Mouse (Mus musculus) embryonic facial prominence, embryonic 15.5 days (tissue): ENCODE results near the gene Baiap2l1. TPM values are rescaled to one million over a fixed set of nuclear protein-coding genes. Genes with fewer than 3 reads are reported as not detected.
"Not testable (repeated sequence)": the region's sequence is repeated elsewhere in the genome, so short reads cannot be mapped to it uniquely, and the experiment has no call there.

Experiments used
- ATAC-seq: fragments of 200-750 bp; cut with Nextera tagmentation; 2 replicates; pipeline ENCODE4 v1.8.0; 2017; ENCODE audit warnings: low read depth, moderate TSS enrichment; ENCODE audit not compliant: insufficient number of reproducible peaks, low FRiP score, low TSS enrichment
- H3K27ac ChIP-seq: fragments of 300-500 bp; sonication (generic); replicated peaks from 2 replicates; pipeline ENCODE4 v1.5.1; 2015; ENCODE audit warnings: mild to moderate bottlenecking, inconsistent platforms
- H3K27me3 ChIP-seq: fragments of 300-500 bp; sonication (generic); 2 replicates; pipeline ENCODE4 v1.6.1; 2015; ENCODE audit warnings: inconsistent platforms
- H3K36me3 ChIP-seq: fragments of 300-500 bp; sonication (generic); 2 replicates; pipeline ENCODE4 v1.6.1; 2015; ENCODE audit warnings: mild to moderate bottlenecking, inconsistent platforms
- H3K4me1 ChIP-seq: fragments of 300-500 bp; sonication (generic); 2 replicates; pipeline ENCODE4 v1.6.1; 2015; ENCODE audit warnings: inconsistent platforms
- H3K4me2 ChIP-seq: fragments of 300-500 bp; sonication (generic); replicated peaks from 2 replicates; pipeline ENCODE4 v1.6.1; 2015; ENCODE audit warnings: mild to moderate bottlenecking, inconsistent platforms
- H3K4me3 ChIP-seq: fragments of 300-500 bp; sonication (generic); replicated peaks from 2 replicates; pipeline ENCODE4 v1.5.1; 2015; ENCODE audit warnings: mild to moderate bottlenecking, inconsistent platforms
- H3K9ac ChIP-seq: fragments of 300-500 bp; sonication (generic); 2 replicates; pipeline ENCODE4 v1.6.1; 2015; ENCODE audit warnings: inconsistent platforms
- H3K9me3 ChIP-seq: fragments of 300-500 bp; sonication (generic); replicated peaks from 2 replicates; pipeline ENCODE4 v1.6.1; 2016; ENCODE audit warnings: inconsistent platforms
- WGBS: fragments of 180-500 bp; shearing (Covaris S2); methylation state at CpG from one replicate; pipeline ENCODE4 v1.1.7; 2015; 5-methylcytosine and 5-hydroxymethylcytosine counted together
- polyA plus RNA-seq: library from polyadenylated mRNA; unstranded; fragments of >200 nt; fragmentation: Nextera tagmentation; extraction: Ambion mirVana; gene quantifications from 2 replicates; pipeline ENCODE4 v1.2.1, GENCODE M21; 2015

The Baiap2l1 gene
- polyA plus RNA-seq, 1 experiment from 2014 or later, result 11.7 TPM

- Histone ChIP-seq H3K27me3 (no peaks in the 10 kb centered on the region), H3K4me2 (no peak overlapping the region), H3K9me3 (no peaks in the 10 kb centered on the region), H3K9ac (no peak overlapping the region), H3K4me1 (no peaks in the 10 kb centered on the region), H3K36me3 (no peaks in the 10 kb centered on the region), H3K4me3 (no peak overlapping the region), H3K27ac (no peak overlapping the region)
- WGBS, result 12% methylated on average over 6 of the region's 6 CpGs
- ATAC-seq, result peak; percentile 56; the same call in 1 of the 2 replicates
These were observed 13.1 kb upstream of the Baiap2l1 start for GRCm38 (mm10) chr5:144370986-144371385.

- Histone ChIP-seq H3K27ac (no peak overlapping the region; the same call in 1 of the 2 replicates), H3K4me3 (no peak overlapping the region), H3K9me3 (no peaks in the 10 kb centered on the region), H3K36me3 (no peaks in the 10 kb centered on the region), H3K27me3 (no peaks in the 10 kb centered on the region), H3K4me2 (no peak overlapping the region), H3K4me1 (no peaks in the 10 kb centered on the region), H3K9ac (no peak overlapping the region)
- no peak for ATAC-seq
- WGBS, result 66% methylated on average over 9 of the region's 9 CpGs
These were observed 10.8 kb upstream of the Baiap2l1 start for GRCm38 (mm10) chr5:144368661-144369205.

GRCm38 (mm10) chr5:144366551-144366950, 8.6 kb upstream of the Baiap2l1 start:
- ATAC-seq, H3K4me1 ChIP-seq, H3K27me3 ChIP-seq, H3K36me3 ChIP-seq, H3K4me3 ChIP-seq, H3K4me2 ChIP-seq, H3K9me3 ChIP-seq, H3K27ac ChIP-seq, H3K9ac ChIP-seq: not testable (repeated sequence)
- 75% methylated on average over 6 of the region's 6 CpGs for WGBS

GRCm38 (mm10) chr5:144364680-144365357, 6.9 kb upstream of the Baiap2l1 start:
- no peak for ATAC-seq
- no peaks in the 10 kb centered on the region for H3K9me3 ChIP-seq
- H3K9ac ChIP-seq, result no peak overlapping the region
- H3K27ac ChIP-seq, result no peak overlapping the region
- H3K4me3 ChIP-seq, result no peak overlapping the region
- 87% methylated on average over 11 of the region's 11 CpGs for WGBS
- no peaks in the 10 kb centered on the region for H3K36me3 ChIP-seq
- H3K4me2 ChIP-seq, result no peak overlapping the region
- H3K4me1 ChIP-seq, result no peaks in the 10 kb centered on the region
- H3K27me3 ChIP-seq, result no peaks in the 10 kb centered on the region

GRCm38 (mm10) chr5:144360346-144360745, 2.4 kb upstream of the Baiap2l1 start:
- no peak overlapping the region for H3K4me2 ChIP-seq
- H3K4me1 ChIP-seq, result peaks cover 10% of the 10 kb centered on the region
- no peaks in the 10 kb centered on the region for H3K36me3 ChIP-seq
- H3K9me3 ChIP-seq, result no peaks in the 10 kb centered on the region
- H3K4me3 ChIP-seq, result no peak overlapping the region
- H3K27me3 ChIP-seq, result no peaks in the 10 kb centered on the region
- H3K27ac ChIP-seq, result no peak overlapping the region
- H3K9ac ChIP-seq, result no peak overlapping the region
- WGBS, result 48% methylated on average over 6 of the region's 6 CpGs
- ATAC-seq, result no peak

GRCm38 (mm10) chr5:144359886-144360285, 2.0 kb upstream of the Baiap2l1 start:
- Histone ChIP-seq H3K27ac (no peak overlapping the region), H3K4me2 (no peak overlapping the region), H3K27me3 (no peaks in the 10 kb centered on the region), H3K9me3 (no peaks in the 10 kb centered on the region), H3K36me3 (no peaks in the 10 kb centered on the region), H3K4me1 (peaks cover 10% of the 10 kb centered on the region), H3K4me3 (no peak overlapping the region), H3K9ac (no peak overlapping the region)
- no peak for ATAC-seq
- 73% methylated on average over 6 of the region's 6 CpGs for WGBS

GRCm38 (mm10) chr5:144358592-144358917, 643 bp upstream of the Baiap2l1 start:
- H3K36me3 ChIP-seq, result no peaks in the 10 kb centered on the region
- no peak overlapping the region for H3K27ac ChIP-seq

GRCm38 (mm10) chr5:144357551-144357880, 396 bp downstream of the Baiap2l1 start:
- ATAC-seq, result no peak

More at GRCm38 (mm10) chr5:144358592-144358917, 643 bp upstream of the Baiap2l1 start:
- Histone ChIP-seq H3K4me1 (peaks cover 10% of the 10 kb centered on the region), H3K4me3 (peak overlapping the region; percentile 73), H3K9me3 (no peaks in the 10 kb centered on the region), H3K27me3 (no peaks in the 10 kb centered on the region), H3K4me2 (peak overlapping the region; percentile 94), H3K9ac (no peak overlapping the region)
- 6% methylated on average over 10 of the region's 10 CpGs for WGBS
- ATAC-seq, result no peak

GRCm38 (mm10) chr5:144356776-144357455, 996 bp downstream of the Baiap2l1 start:
- H3K4me1 ChIP-seq, result peaks cover 10% of the 10 kb centered on the region
- no peak for ATAC-seq
- WGBS, result 4% methylated on average over 17 of the region's 17 CpGs
- peak overlapping the region; percentile 73 for H3K4me3 ChIP-seq
- no peaks in the 10 kb centered on the region for H3K27me3 ChIP-seq
- peak overlapping the region; percentile 94 for H3K4me2 ChIP-seq
- H3K9ac ChIP-seq, result peak overlapping the region; percentile 66
- peak overlapping the region; percentile 80; the same call in 1 of the 2 replicates for H3K27ac ChIP-seq
- no peaks in the 10 kb centered on the region for H3K36me3 ChIP-seq
- H3K9me3 ChIP-seq, result no peaks in the 10 kb centered on the region

More at GRCm38 (mm10) chr5:144357551-144357880, 396 bp downstream of the Baiap2l1 start:
- Histone ChIP-seq H3K4me1 (peaks cover 10% of the 10 kb centered on the region), H3K27me3 (no peaks in the 10 kb centered on the region), H3K27ac (peak overlapping the region; percentile 80), H3K36me3 (no peaks in the 10 kb centered on the region), H3K4me2 (peak overlapping the region; percentile 94), H3K9me3 (no peaks in the 10 kb centered on the region), H3K9ac (peak overlapping the region; percentile 66), H3K4me3 (peak overlapping the region; percentile 73)
- under 1% methylated on average over 27 of the region's 27 CpGs for WGBS

GRCm38 (mm10) chr5:144352250-144353047, 5.5 kb downstream of the Baiap2l1 start:
- no peak overlapping the region for H3K27ac ChIP-seq
- no peaks in the 10 kb centered on the region for H3K9me3 ChIP-seq
- no peaks in the 10 kb centered on the region for H3K36me3 ChIP-seq
- no peak overlapping the region for H3K9ac ChIP-seq
- WGBS, result 82% methylated on average over 9 of the region's 9 CpGs
- H3K4me1 ChIP-seq, result peaks cover 5% of the 10 kb centered on the region
- no peak overlapping the region for H3K4me2 ChIP-seq
- no peak for ATAC-seq
- no peak overlapping the region for H3K4me3 ChIP-seq
- no peaks in the 10 kb centered on the region for H3K27me3 ChIP-seq

- H3K9ac ChIP-seq, result no peak overlapping the region
- H3K9me3 ChIP-seq, result no peaks in the 10 kb centered on the region
- no peak overlapping the region for H3K27ac ChIP-seq
- H3K4me1 ChIP-seq, result no peaks in the 10 kb centered on the region
- H3K4me2 ChIP-seq, result no peak overlapping the region
- H3K36me3 ChIP-seq, result no peaks in the 10 kb centered on the region
- WGBS, result 33% methylated on average over 8 of the region's 8 CpGs
- H3K27me3 ChIP-seq, result no peaks in the 10 kb centered on the region
- H3K4me3 ChIP-seq, result no peak overlapping the region
- ATAC-seq, result no peak
These were observed 6.7 kb downstream of the Baiap2l1 start for GRCm38 (mm10) chr5:144351185-144351584.
